Mouse (Mus musculus): ENCODE results near the gene A430005L14Rik. TPM values are rescaled to one million over a fixed set of nuclear protein-coding genes. Genes with fewer than 3 reads are reported as not detected.

A430005L14Rik gene
- polyA plus RNA-seq, 2 experiments = 30.3 to 61.5 TPM

DNA sequence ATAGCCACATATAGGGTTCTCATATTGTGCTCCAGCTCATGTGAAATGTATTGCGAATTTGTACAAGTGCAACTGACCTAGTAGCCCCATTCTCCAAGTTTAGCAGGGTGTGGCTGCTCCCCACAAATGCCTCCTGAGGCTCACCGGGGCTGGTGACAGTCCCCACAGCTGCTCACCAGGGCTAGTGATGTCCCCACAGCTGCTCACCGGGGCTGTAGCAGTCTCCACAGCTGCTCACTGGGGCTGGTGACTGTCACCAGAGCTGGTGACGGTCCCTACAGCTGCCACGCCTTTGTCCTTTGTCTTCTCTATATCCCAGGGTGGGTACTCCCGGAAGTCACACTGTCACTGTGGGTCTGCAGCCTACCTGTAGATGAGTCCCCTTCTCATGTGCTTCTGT lies 49.2 kb downstream of the A430005L14Rik start:
- H3K27me3 ChIP-seq (ENCODE audit: control insufficient read depth, insufficient read depth, low read length) = no peaks in the 10 kb centered on the region
- no peak overlapping the region for H3K4me3 ChIP-seq (ENCODE audit: insufficient read depth in 1 of 2, low read depth in 2 of 2, low read length in 2 of 2)
- ATAC-seq (ENCODE audit: insufficient read depth) = no peak
- no peak overlapping the region for H3K4me2 ChIP-seq (ENCODE audit: low read depth)
- 79% methylated on average over 6 of the region's 6 CpGs for WGBS (ENCODE audit: insufficient replicate concordance)
- TF ChIP-seq EP300 (IDR thresholded peaks at IDR 0.05; ENCODE audit: low read depth) (no peak), CTCF (IDR thresholded peaks at IDR 0.05; ENCODE audit: low read depth) (no peak)
- H3K27ac ChIP-seq = no peak overlapping the region
- H3K36me3 ChIP-seq (replicated peaks; ENCODE audit: control insufficient read depth, insufficient read depth, low read depth) = no peaks in the 10 kb centered on the region
- DNase-seq (ENCODE audit: low read depth in 3 of 3, low spot score in 3 of 3) = no peak
- H3K4me1 ChIP-seq (replicated peaks; ENCODE audit: control insufficient read depth in 2 of 2, insufficient read depth in 2 of 2, low read length in 1 of 2) = peaks cover under 1 to 6% of the 10 kb centered on the region in 2 experiments; a peak in 3 of 4 replicates
- no peak overlapping the region for H3K9ac ChIP-seq (replicated peaks)
- no peaks in the 10 kb centered on the region for H3K9me3 ChIP-seq (ENCODE audit: control insufficient read depth, low read length)

GRCm38 (mm10) chr4:154007759-154008158 lies 50.7 kb downstream of the A430005L14Rik start:
- Histone ChIP-seq H3K36me3 (replicated peaks; ENCODE audit: control insufficient read depth, insufficient read depth, low read depth) (no peaks in the 10 kb centered on the region), H3K4me3 (ENCODE audit: insufficient read depth in 1 of 2, low read depth in 2 of 2, low read length in 2 of 2) (no peak overlapping the region), H3K4me1 (replicated peaks; ENCODE audit: control insufficient read depth in 2 of 2, insufficient read depth in 2 of 2, low read length in 1 of 2) (peaks cover 5 to 9% of the 10 kb centered on the region in 2 experiments), H3K27ac (no peak overlapping the region), H3K9me3 (ENCODE audit: control insufficient read depth, low read length) (no peaks in the 10 kb centered on the region), H3K9ac (replicated peaks) (no peak overlapping the region), H3K27me3 (ENCODE audit: control insufficient read depth, insufficient read depth, low read length) (no peaks in the 10 kb centered on the region), H3K4me2 (ENCODE audit: low read depth) (no peak overlapping the region)
- TF ChIP-seq EP300 (IDR thresholded peaks at IDR 0.05; ENCODE audit: low read depth) = no peak
- TF ChIP-seq CTCF (IDR thresholded peaks at IDR 0.05; ENCODE audit: low read depth) = no peak
- no peak for DNase-seq (ENCODE audit: low read depth in 3 of 3, low spot score in 3 of 3)
- WGBS (ENCODE audit: insufficient replicate concordance) = 69% methylated on average over 4 of the region's 4 CpGs
- ATAC-seq (ENCODE audit: insufficient read depth) = no peak

DNA sequence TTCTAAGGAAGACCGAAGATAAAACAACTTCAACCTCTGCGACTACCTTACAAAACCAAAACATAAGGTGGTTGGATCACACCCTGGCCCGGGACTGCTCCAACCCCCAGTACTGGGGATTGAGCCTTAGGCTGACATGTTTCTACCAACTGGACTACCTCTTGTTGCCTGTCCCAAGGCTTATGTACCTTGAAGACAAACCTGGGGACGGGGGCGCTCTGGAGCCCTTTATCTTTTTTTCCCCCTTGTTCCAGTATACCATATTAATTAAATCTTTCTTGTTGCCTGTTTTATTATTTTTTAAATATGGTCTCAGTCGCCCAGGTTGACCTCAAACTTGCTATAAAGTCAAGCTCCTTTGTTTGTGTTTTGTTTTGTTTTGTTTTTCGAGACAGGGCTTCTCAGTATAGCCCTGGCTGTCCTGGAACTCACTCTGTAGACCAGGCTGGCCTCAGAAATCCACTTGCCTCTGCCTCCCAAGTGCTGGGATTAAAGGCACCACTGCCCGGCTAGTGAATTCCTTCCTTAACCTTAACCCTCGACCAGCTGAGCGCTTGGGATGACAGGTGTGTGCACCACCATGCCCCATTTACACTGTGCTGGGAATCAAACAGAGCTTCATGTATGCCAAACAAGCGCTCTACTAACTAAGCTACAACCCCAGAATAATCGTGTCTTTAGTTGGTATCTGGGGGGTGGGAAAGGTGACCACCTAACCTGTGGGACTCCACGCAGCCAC lies 54.0 kb downstream of the A430005L14Rik start:
- Histone ChIP-seq H3K9me3 (ENCODE audit: control insufficient read depth, low read length) (no peaks in the 10 kb centered on the region), H3K4me2 (ENCODE audit: low read depth) (peak overlapping the region; percentile 82), H3K36me3 (replicated peaks; ENCODE audit: control insufficient read depth, insufficient read depth, low read depth) (peaks cover 22% of the 10 kb centered on the region), H3K9ac (replicated peaks) (peak overlapping the region; percentile 93), H3K4me3 (ENCODE audit: insufficient read depth in 1 of 2, low read depth in 2 of 2, low read length in 2 of 2) (peak overlapping the region; percentile 75 to 98), H3K27ac (peak overlapping the region; percentile 50), H3K27me3 (ENCODE audit: control insufficient read depth, insufficient read depth, low read length) (no peaks in the 10 kb centered on the region), H3K4me1 (replicated peaks; ENCODE audit: control insufficient read depth in 2 of 2, insufficient read depth in 2 of 2, low read length in 1 of 2) (peaks cover 16 to 22% of the 10 kb centered on the region in 2 experiments)
- TF ChIP-seq EP300 (IDR thresholded peaks at IDR 0.05; ENCODE audit: low read depth) (no peak), CTCF (IDR thresholded peaks at IDR 0.05; ENCODE audit: low read depth) (no peak)
- peak; percentile 60 for ATAC-seq (ENCODE audit: insufficient read depth)
- 27% methylated on average over 13 of the region's 13 CpGs for WGBS (ENCODE audit: insufficient replicate concordance)
- no peak for DNase-seq (ENCODE audit: low read depth in 3 of 3, low spot score in 3 of 3)

Other genes starting within 250 kb of the A430005L14Rik start
- gene Dffb, start 17.9 kb downstream of the A430005L14Rik start, polyA plus RNA-seq (2012; rRNA removed) = 8.0 and 8.6 TPM in 2 replicates
- 5.8 and 6.1 TPM in 2 replicates for gene Dffb, start 17.9 kb downstream of the A430005L14Rik start, polyA plus RNA-seq (2014; fragmentation: Nextera tagmentation; extraction: Ambion mirVana)
- gene Cep104, start 18.0 kb downstream of the A430005L14Rik start, polyA plus RNA-seq (2012; rRNA removed) = 3.3 and 3.9 TPM in 2 replicates
- gene Cep104, start 18.0 kb downstream of the A430005L14Rik start, polyA plus RNA-seq (2014; fragmentation: Nextera tagmentation; extraction: Ambion mirVana) = 5.1 and 6.3 TPM in 2 replicates
- 20.8 and 23.6 TPM in 2 replicates for gene Lrrc47, start 54.5 kb downstream of the A430005L14Rik start, polyA plus RNA-seq (2012; rRNA removed)
- gene Lrrc47, start 54.5 kb downstream of the A430005L14Rik start, polyA plus RNA-seq (2014; fragmentation: Nextera tagmentation; extraction: Ambion mirVana) = 13.2 and 15.1 TPM in 2 replicates
- gene Smim1, start 69.0 kb downstream of the A430005L14Rik start, polyA plus RNA-seq (2012; rRNA removed) = 224 and 276 TPM in 2 replicates
- gene Smim1, start 69.0 kb downstream of the A430005L14Rik start, polyA plus RNA-seq (2014; fragmentation: Nextera tagmentation; extraction: Ambion mirVana) = 446 and 452 TPM in 2 replicates
- gene Ccdc27, start 85.4 kb downstream of the A430005L14Rik start, polyA plus RNA-seq (2012; rRNA removed) = not detected in 2 replicates
- gene Ccdc27, start 85.4 kb downstream of the A430005L14Rik start, polyA plus RNA-seq (2014; fragmentation: Nextera tagmentation; extraction: Ambion mirVana) = not detected in 2 replicates
- 0.01 TPM in 2 replicates for gene Trp73, start 183.0 kb downstream of the A430005L14Rik start, polyA plus RNA-seq (2012; rRNA removed)
- 0.06 TPM in 1 of 2 replicates, not detected in the other for gene Trp73, start 183.0 kb downstream of the A430005L14Rik start, polyA plus RNA-seq (2014; fragmentation: Nextera tagmentation; extraction: Ambion mirVana)
- 15.8 and 19.6 TPM in 2 replicates for gene Wrap73, start 185.1 kb downstream of the A430005L14Rik start, polyA plus RNA-seq (2012; rRNA removed)
- gene Wrap73, start 185.1 kb downstream of the A430005L14Rik start, polyA plus RNA-seq (2014; fragmentation: Nextera tagmentation; extraction: Ambion mirVana) = 25.9 and 26.2 TPM in 2 replicates
- 57.9 and 72.6 TPM in 2 replicates for gene Tprgl, start 203.4 kb downstream of the A430005L14Rik start, polyA plus RNA-seq (2012; rRNA removed)
- gene Tprgl, start 203.4 kb downstream of the A430005L14Rik start, polyA plus RNA-seq (2014; fragmentation: Nextera tagmentation; extraction: Ambion mirVana) = 153 and 166 TPM in 2 replicates
- gene Megf6, start 213.5 kb downstream of the A430005L14Rik start, polyA plus RNA-seq (2012; rRNA removed) = 0.77 and 1.1 TPM in 2 replicates
- gene Megf6, start 213.5 kb downstream of the A430005L14Rik start, polyA plus RNA-seq (2014; fragmentation: Nextera tagmentation; extraction: Ambion mirVana) = 0.83 and 1.0 TPM in 2 replicates

Data from liver, embryonic 14.5 days (tissue).